Mouse (Mus musculus) fibroblast of lung, adult 2 months (primary cell): ENCODE results near the gene Nbeal2.
A peak's percentile ranks its signal among the peaks of the same experiment; 100 is the strongest.
"Not testable (repeated sequence)": the region's sequence is repeated elsewhere in the genome, so short reads cannot be mapped to it uniquely, and the experiment has no call there.

Experiments
- DNase-seq: peaks from one replicate; pipeline ENCODE4 v3.0.0-alpha.2; 2011; ENCODE audit warnings: low read depth

Gene Nbeal2

DNA sequence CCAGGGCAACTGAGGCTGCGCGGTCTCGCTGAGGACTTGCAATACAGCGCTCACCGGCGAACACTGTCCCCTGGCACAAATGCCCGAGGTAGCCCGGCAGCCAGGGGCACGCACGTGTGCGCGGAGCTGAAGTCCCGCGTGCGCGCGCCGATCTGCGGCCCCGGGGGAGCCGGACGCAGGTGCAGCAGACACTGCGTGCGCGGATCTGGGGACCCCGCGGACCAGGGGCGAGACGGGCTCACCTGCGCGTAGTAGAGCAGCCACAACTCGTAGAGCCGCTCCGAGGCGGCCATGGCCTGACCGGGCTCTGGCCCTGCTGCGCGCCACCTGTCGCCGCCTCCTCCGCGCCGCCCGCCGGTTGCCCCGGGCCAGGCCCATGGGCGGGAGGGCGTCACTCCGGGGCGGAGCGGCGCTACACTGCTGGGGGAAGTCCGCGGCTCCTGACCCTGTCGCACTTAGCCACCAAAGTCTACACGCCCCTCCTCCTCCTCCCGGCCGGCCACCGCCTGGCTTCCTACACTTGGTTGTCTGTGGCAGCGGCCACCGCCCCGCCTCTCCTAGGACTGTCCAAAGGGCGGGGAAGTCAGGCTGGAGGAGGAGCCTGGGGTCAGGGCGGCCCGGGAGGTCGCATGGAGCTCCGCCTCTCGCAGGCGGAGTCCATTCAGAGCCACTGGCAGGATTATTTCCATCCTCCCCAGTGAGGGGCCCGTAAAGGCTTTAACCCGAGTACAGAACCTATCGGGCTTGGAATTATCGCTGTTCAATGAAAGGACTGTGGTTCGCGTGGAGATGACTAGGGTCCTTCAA, at the start of gene Nbeal2:
Gene Nbeal2, minus strand, starts transcription at position 507 of the 807 bp plus-strand sequence.
- DNase-seq: peak; percentile 46

DNA sequence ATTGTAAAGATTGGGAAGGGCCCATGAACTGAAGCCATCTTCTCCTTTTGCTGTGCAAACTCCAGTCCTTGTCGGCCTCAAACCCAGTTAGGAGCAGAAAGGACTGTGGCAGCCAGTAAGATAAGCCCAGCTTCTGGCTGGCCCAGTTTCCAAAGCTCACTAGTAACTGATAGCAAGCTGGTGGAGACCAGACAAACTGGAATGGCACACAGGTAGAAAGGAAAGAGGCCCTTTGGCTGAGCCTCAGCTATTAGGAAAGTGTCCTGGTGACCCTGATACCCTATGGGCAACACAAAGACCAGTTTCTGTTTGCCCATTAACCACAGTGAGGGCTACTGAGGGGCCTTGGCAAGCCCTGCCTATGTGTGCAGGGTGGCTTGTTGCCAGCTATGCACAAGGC, 48.9 kb upstream of the Nbeal2 start:
- no peak for DNase-seq

DNA sequence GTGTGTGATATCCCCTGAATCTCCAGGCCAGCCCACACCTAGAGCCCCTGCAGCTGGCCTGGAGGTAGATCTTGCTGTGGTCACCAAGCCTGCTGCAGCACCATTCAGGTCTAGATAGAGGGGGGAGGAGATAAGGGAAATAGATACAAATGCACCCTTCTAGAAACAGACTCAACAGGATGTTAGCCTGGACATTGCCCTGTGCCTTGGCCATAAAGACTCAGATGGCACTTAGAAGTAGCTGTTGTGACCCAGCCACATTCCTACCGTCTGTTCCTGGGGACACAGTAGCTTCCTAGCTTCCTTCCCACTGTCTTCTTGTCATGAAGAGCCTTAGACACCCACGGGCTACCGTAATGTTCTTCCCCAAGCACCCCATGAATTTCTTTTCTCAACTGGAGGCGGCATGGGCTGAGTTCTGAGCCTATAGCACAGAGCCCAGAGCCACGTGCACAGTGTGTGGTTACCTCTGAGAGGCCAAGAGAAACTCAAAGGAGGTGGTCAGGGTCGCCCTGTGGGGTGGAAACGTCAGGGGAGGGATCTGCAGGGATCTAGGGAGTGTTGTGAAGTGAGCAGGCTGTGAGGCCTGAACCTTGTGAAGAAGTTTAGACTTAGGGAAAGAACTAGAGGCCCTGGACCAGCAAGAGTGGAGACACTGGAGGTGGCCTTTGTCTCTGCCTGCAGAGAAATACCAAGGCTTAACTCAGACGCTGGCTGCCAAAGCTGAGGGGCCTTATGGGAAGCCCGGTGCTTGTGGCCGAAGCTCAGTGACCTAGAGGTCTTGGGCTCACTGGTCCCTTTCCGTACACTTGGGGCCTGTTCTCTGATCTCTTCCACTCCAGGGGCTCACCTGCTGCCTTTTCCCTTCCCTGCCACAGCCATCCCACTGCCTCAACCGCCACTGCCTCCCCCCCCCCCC, 47.4 kb upstream of the Nbeal2 start:
- DNase-seq: no peak

DNA sequence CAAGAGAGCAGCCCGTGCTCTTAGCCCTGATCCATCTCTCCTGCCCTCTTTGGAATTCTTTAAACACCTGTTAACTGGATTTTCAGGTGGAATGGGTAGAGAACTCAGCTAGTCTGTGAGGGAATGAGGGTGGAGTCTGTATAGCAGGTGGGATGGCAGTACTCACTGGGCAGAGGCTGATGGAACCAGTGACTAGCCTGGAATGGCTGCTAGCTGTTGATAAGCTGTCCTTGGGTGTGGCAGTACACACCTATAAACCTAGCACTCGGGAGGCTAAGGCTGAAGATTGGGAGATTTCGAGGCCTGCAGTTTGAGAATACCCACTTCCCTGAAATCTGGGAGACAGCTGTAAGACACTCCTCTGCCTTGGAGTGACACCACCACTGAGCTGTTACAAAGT, 45.6 kb upstream of the Nbeal2 start:
- no peak for DNase-seq

DNA sequence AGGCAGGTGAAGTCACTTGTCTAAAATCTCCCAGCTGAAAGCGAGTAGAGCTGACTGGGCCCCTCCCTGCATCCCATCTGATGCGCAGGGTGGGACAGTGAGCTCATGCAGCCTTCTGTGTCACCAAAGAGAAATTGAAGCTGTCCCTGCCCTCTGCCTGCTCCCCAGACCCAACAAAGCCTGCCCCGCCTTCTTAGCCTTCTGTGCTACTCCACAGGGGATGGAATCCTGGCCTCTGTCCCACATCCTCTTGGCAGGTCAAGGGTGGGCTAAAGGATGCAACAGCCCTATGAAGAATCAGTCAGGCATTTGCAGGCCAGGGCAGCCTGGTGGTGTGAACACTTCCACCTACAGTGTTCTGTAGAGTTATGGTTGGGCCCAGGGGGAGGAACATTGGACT, 43.5 kb upstream of the Nbeal2 start:
- no peak for DNase-seq

DNA sequence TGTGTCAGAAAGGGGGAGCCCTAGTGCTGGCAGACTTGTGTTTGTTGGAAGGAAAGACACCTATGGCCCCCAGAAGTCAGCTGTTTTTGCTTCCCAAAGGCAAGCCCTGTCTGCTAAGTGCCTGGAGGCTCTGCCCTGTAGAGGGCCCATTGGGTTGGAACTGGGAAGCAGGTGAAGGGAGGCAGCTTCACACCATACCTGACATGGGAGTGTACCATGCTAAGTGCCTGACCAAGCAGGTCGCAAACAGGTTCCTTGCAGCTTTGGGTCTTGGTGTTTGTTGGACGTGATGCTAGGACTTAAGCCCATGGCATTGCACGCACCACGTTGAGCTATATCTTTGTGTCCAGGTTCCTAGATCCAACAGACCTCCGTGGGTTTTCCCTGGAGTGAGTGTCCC, 42.5 kb upstream of the Nbeal2 start:
- DNase-seq: no peak

DNA sequence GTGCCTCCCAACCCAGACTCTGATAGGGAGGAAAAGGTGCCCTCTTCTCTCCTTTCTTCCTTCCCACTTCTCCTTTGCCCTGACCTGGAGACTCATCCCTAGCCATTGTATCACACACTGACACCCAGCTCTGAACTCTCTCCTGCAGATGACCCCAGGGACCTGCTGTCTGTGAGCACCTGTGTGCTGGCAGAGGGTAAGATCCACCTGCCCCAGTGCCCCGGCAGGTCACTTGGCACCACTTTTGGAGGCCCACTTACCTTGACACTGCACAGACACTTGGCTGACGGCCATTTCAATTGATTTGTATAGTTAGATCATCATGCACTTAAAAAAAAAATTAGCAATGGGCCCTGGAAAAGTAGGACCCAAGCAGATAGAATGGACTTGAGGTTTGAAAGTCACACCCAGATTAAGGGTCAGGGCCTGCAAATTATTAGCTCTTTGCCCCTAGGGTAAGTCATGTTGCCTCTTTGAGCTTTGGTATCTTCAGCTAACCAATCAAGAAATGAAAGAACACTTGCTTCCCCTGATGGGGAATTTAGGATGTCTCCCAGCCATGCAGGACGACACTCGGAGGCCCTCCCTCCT, 41.3 kb upstream of the Nbeal2 start:
- no peak for DNase-seq

DNA sequence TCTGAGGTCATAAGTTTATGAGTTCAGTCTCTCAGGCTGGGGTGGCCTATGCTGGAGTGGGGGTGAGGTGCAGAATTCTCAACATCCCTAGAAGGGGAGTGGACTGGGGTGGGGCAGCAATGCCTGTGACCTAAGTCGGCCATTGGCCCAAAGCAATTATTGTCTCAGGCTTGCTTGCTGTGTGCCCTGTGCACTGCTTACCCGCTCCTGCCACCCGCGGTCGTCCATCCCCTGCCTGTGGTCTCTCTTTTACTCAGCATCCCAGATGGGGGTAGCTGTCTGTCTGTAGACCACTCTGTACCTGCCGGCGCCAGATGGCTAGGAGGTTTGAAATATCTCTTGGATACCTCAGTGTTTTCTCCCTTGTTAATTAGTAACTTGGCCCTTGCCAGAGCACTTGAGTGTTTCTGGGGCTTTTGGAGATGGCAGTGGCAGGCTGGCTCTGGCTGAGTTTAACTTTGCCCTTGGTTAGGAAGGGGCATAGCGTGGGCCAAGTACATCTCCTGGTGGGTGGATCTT, 35.4 kb upstream of the Nbeal2 start:
- DNase-seq: no peak

DNA sequence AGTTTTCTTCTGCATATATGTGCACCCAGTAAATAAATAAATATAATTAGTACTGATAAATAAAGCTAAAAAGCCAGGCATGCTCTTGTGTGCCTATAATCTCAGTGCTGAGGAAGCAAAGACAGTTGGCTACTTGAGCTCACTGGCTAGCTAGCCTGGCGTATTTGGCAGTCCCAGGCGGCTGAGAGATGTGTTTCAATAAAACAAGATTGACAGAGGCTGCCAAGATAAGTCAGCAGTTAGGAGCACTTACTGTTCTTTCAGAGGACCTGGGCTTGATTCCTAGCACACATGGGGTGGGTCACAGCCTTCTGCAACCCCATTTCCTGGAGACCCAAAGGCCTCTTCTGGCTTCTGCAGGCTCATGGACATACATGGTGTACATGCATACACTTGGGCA, 33.9 kb upstream of the Nbeal2 start:
- DNase-seq: no peak

DNA sequence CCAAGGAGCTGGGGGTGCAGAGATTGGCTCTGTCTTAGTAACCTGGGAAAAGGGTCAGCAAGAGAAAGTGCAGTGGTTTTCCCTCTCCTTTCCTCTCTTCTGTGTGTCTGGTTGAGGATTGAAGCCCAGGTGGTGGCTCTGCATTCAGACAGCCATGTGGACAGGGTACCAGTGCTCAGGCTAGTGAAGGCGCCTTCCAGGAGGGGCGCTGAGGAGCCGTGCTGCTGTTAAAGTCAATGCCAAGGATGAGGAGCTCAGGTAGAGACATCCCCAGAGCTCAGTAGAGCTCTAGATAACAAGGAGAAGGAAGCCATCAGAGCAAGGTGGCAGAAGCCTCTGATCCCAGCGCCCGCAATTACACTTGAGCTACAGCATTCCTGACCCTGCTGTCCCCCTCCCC, 33.1 kb upstream of the Nbeal2 start:
- no peak for DNase-seq

DNA sequence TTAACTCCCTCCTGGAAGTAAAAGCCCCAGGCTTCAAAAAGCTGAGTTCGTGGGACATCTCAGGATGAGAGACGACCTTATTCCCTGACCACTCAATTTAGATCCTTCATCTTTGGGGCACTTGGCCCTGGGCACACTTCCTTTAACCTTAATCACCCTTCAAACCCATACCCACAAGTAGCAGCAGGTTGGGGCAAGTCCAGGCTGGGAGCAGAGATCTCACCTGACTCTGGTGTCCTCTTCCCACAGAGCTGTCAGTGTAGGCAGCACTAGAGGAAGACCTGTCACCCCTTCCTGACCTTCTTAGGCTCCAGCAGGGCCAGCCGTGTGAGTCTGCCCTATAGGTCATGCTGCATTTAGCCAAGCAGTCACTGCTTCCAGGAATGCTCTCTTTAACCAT, 32.5 kb upstream of the Nbeal2 start:
- no peak for DNase-seq

DNA sequence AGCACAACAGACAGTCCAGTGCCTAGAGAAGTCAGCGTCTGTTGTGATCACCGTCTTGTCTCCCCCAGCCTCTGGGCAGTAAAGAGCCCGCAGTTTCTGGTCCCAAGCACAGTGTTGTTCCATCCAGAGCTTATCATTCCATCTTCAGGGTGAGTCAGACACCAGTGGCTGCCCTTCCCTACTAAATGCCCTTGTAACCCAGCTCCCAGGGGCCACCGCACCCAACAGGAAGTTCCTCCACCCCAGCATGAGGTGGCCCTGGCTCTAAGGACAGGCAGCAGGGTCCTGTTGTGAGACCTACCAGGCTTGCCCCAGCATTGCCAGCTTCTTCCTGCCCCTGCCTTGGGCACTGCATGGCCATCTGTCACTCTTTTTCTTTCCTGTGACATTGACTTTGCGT, 31.6 kb upstream of the Nbeal2 start:
- DNase-seq: no peak

DNA sequence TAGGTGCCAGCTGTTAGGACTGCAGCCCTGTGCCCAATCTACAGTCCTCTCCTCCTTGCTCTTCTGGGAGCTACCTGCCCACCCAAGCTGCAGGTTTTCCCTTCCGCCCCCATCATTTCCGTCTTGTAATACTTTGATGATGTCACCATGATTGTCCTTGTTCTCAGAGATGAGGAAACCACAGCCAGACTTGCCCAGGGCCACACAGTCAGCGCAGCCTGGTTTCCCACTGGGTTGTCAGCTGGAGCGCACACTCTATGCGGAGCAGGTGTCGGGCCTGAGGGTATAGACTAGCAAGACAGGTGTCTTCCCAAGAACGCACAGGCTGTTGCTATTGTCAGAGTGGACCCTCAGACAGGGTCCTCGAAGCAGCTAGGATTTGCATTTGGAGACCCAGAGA, 31.2 kb upstream of the Nbeal2 start:
- DNase-seq: no peak

DNA sequence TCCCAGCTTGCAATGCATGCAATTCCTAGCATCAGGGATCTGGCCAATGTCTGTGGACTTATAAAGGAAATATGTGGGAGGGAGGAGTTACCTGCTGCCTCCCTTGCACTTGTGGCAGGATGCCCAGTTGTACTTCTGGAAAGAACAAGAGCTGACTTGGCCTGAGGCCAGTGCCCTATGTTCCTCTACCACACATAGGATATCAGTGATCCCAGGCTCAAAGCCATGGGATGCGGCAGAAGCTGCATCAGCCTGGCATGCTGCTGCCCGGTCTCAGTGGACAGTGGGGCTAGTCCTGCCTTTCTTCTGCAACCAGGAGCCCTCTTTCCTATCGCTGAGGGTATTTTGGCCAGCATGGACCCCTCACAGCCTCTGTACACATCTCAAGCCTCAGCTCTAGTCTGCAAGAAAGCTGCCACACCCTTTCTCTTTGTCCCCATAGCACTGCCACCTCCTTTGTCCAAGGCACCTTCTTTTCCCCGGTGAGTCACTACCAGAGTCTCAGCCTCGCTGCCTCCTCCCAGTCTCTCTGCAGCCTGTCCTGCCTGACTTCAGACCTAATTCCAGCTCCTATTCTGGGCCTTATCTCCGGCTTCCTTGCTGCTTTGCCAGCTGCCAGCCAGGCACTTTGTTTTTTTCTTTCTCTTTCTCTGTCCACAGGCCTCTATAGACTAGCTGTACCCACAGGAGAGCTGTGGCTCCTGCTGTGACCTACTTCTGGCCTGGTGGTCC, 30.3 kb upstream of the Nbeal2 start:
- DNase-seq: peak; percentile 27

DNA sequence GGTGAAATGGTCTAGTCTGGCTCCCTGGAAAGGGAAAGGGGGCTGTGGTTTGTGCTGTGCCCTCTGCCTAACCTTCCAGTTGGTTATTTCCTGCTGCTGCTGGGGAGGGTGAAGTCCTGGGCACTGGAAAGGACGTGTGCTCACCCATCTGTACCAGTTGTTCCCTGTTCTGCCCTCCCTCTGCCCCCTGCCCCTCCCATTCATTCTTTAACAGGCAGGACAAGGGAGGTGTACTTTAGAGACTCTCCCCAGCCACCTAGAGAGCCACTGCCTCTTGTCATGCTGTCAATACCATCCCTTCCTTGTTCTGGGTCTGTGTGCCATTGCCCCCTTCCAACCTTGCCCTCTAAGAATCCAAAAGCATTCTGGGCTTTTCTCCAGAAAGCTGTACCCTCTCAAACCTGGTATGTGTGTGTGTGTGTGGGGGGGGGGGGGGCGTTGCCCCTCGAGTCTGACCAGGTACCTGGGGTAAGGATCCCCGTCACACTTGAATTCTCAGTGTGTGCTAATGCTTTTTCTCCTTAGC, 29.7 kb upstream of the Nbeal2 start:
- DNase-seq: no peak

DNA sequence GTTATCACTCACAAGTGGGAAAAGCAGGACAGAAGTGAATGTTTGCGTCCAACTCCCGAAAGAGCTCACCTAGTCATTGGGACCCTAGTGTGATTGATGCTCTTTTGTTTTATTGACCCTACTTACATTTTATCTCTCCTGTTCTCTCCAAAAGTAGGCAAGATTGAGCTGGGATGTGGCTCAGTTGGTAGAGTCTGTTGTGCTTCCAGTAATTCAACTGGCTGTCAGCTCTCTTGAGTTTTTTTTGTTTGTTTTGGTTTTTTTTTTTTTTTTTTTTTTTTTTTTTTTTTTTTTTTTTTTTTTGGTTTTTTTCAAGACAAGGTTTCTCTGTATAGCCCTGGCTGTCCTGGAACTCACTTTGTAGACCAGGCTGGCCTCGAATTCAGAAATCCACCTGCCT, 28.7 kb upstream of the Nbeal2 start:
- not testable (repeated sequence) for DNase-seq

DNA sequence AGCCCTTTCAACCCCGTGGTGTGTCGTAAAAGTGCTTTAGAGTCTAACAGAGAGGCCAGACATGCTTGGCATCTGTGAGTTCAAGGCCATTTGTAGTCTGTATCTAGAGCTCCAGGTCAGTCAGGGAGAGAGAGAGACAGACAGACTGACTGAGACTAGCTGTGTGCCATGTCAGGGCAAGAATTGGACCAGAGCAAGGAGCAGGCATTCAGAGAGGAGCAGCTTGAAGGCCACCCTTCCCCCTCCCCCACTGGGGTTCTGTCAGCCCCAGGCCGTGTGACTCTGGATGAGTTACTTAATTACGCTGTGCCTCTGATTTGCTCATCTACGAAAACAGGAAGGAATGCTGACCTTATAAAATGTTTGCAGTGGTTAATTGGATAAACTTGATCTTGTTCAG, 28.3 kb upstream of the Nbeal2 start:
- DNase-seq: no peak

DNA sequence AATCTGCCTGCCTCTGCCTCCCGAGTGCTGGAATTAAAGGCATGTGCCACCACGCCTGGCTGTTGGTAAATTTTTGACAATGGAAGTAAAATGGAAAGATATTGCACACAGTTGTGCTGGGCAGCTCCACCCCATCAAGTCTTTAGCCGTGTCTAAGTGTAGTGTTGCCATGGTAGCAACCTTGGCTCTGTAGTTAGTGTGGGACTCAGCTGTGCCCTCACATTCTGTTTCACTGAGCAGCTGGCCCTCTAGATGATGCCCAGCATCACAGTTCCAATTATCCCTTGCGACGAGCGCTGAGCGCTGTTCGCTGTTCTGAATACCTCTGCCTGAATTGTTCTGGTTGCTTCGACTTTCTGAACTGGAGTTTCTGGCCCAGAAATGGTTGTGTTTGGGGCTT, 27.9 kb upstream of the Nbeal2 start:
- DNase-seq: no peak

DNA sequence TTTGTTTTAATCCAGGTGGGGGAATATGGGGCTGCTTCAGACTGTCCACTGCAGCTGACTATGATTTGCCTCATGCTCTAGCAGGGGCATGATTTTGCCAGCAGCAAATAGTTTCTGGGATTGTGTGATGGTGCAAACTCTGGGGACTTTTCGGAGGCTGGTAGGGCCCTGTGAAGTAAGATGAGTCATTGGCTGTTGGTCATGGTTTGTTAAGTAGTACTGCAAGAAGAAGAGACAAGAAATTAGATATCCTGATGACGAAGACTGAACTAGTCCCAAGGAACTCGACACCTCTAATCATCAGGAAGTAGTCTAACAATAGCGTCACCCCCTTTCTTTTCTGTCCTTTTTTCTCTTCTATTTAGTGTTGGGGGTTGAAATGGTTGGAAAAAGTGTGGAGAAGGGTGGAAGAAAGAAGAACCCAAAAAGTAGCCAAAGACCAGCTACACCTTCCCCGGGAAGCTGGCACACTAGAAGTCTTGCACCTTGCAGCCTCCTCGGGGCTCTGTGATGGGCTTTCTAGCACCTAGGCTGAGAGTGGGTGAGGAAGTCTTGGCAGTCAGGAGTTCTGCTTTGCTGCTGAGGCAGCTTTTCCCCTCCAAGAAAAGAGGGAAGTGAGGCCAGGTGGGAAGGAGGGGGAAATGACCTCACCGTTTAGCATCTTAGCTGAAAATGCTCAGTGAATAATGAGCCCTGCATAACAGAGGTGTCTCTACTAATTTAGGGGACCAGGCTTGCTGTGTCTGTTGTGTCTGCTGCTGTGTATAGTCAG, 27.0 kb upstream of the Nbeal2 start:
- DNase-seq: no peak

DNA sequence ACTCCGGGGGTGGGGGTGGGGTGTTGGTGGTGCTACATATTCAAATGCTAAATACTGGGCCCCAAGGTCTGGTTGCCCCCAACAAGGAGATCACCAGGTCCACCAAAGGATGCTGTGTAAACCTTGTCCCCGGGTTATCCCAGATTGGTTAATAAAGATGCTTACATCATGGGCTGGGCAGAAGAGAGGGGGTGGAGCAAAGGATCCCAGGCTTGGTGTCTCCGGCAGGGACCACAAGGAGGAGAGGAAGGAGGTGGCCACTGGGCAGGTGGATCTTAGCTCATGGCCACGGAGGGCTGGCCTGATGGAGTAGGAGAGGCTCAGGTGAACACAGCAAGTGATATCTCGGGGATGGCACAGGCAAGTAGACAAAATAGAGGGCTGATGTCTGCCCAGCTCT, 24.9 kb upstream of the Nbeal2 start:
- DNase-seq: no peak

DNA sequence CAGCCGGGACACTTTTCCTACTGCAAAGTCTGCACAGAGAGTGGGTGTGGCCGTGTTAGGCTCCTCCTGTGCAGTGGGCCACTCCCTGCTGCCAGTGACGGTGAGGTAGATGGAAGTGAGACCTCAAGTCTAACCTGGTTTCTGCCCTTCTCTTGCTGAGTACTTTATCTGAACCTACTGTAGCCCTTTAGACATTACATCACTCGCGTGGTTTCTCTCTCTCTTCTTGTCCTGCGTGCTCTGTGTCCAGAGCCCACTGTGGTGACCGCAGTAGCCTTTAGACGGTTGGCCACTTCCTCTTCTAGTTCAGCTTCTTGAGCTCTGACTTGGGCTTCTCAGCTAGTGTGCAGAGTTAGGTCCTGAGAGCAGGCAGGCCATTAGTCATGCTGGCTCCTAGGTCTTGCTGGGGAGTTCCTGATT, 22.5 kb upstream of the Nbeal2 start:
- DNase-seq: no peak
